Mouse (Mus musculus): ENCODE results near the gene Strn.

GRCm38 (mm10) chr17:78737096-78737495 lies at the start of gene Strn:
- no peak for TF ChIP-seq CTCF (IDR thresholded peaks at IDR 0.05; ENCODE audit: low read depth, low read length)
- no peak for TF ChIP-seq POLR2A (IDR thresholded peaks at IDR 0.05; ENCODE audit: extremely low read depth, insufficient read depth, low read length)
